Mouse (Mus musculus) spleen, embryonic (tissue): Measurements from ENCODE around the gene Usp18.

Source experiments
- CTCF ChIA-PET: fragments of 350-600 bp; sonication (Branson Sonifier 250); formaldehyde crosslinking; loops from one replicate; lab custom pipeline; 2022; lab: Charles Lee

The Usp18 gene

DNA sequence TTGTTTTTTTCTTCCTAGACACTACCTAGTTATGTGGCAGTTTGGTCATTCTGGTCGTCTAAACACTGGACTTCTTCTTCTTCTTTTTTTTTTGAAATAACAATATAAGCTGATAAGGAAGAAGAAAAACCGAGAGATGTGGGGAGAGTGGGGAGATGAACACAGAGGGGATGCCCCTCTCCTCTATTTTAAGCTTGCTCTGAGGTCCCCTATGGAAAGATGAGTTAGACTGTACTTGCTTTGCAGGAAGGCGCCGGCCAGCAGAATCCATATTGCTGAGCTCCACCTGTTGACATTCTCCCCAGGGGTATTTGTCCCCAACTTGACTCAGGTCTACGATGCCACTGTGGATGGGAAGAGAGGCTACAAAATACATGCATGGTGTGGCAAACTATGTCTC lies 21.6 kb upstream of the Usp18 start:
- CTCF ChIA-PET: no interaction called here

DNA sequence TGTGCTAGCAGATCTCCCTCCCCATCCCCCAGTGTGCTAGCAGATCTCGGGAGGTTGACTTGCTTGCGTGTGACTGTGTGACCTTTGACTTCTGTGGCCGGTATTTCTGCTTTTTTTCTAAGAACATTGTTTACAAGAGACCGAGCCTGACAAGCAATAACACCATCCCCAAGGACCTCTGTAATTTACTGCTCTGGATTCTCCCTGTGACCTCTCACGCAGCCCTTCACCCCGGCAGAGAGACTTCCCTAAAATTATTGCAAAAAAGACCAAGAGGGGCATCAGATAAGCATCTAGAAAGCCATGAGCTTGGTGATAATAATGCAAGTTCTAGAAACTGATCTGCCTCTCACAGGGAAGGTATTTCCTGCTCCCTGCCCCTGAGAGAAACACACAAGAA lies 20.7 kb upstream of the Usp18 start:
- CTCF ChIA-PET: no interaction called here

DNA sequence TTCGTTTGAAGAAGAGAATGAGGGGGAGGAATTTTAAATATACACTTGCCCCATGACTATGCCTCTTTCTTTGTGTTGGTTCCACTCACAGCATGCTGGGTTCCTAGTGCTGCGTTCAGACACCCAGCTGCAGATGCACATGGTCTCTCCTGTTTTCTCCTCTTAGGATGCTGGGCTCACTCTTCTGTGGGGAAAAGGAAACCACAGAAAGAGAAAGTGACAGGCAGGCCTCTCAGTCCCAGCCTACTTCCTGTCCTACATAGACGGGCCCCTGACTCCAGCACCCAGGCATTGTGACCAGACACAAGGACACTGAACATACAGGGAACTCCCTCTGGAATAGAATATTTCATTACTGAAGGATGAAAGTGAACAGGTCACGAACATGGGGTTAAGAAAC lies 19.7 kb upstream of the Usp18 start:
- CTCF ChIA-PET: no interaction called here

DNA sequence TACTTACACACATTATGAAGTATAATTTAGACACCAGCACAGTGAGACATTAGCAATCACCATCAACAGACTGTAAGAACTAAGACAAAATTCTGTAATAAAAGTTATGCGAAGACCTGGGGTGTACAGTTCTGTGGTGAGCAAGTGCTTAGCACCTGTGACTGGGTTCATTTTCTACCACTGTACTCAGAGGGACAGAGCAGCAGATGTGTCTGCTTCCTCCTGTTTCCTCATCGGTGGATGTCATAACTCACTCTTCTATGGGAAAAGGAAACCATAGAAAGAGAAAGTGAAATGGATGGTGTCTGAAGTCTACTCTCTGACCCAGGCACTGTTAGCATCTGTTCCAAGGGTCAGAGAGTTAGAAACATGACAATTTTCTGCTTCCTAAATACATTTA lies 19.0 kb upstream of the Usp18 start:
- CTCF ChIA-PET: no interaction called here

DNA sequence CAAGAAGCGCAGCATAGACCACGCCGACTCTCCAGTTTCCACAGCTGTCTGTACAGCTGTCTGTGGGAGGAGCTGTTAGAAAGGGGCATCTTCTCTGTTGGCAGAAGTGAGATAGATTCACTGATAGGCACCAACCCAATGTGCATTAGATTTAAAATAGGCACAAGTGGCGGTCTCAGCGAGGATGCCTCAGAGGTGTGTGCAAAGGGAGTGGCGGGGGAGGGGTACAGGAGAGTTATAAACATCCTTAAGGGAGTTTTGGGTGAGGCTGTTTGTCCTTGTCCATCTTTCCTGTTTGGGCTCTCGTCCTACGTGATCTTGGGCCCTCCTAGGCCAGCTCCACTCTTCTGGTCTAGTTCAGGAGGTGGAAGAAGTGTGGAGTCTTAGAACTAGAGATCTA lies 17.3 kb upstream of the Usp18 start:
- CTCF ChIA-PET: interaction anchor here (0.9 kb wide), 1 partner anchor 24 kb away, joined by 3 read pairs; no protein-coding TSS in a partner anchor

DNA sequence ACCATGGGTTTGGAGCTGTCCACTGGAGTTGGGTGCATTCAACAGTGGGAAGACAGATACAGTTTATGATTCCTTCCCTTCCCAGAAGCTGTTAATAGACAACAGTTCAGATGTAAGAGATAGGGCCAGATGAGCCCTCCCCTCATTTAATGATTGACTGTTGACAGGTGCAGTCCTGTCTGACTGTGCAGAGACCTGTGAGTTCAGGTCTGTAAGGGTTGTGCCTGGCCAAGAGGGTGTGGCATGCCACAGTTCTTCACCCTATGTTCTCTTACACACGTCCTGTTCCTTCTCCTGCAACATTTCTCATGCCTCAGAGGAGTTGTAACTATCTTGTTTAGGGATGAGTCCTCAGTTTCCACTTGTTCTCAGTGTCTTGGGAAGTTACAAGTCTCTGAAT lies 13.1 kb upstream of the Usp18 start:
- CTCF ChIA-PET: no interaction called here

DNA sequence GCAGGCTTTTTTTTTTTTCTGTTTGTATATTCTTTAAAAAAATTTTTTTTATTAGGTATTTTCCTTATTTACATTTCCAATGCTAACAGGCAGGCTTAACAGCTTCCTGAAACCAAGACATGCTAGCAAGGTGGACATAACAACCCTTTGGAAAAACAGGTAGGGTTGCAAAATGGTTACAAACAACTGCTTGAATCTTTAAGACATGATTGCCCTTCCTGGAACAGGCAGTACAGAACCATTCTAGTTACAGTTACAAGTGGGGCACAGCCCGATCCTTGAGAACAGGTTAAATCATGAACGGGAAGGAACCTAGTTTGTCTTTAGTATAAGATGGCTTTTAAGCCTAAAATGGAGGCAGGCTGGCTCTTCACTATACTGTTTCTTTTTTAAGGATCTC lies 9.3 kb upstream of the Usp18 start:
- CTCF ChIA-PET: interaction anchor here (0.6 kb wide), 1 partner anchor 44 kb away, joined by 7 read pairs; no protein-coding TSS in a partner anchor

DNA sequence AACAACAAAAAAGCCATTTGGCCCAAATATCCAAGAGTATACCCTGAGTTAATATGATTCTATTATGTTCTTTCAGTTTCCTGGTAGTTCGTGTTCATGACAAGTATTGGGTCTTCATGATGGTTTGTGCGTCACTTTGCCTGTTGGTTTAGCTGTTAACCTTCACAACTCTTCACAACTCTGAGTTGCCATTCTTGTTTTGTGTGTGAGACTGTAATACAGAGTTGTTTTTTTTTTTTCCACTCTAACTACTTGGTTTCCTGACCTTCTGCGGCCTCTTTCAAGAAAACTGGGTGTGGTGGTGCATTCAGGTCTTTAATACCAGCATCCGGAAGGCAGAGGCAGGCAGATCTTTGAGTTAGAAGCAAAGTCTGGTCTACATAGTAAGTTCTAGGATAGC lies 7.5 kb upstream of the Usp18 start:
- CTCF ChIA-PET: interaction anchor here (0.7 kb wide), 1 partner anchor 906 kb away, joined by 3 read pairs; no protein-coding TSS in a partner anchor

DNA sequence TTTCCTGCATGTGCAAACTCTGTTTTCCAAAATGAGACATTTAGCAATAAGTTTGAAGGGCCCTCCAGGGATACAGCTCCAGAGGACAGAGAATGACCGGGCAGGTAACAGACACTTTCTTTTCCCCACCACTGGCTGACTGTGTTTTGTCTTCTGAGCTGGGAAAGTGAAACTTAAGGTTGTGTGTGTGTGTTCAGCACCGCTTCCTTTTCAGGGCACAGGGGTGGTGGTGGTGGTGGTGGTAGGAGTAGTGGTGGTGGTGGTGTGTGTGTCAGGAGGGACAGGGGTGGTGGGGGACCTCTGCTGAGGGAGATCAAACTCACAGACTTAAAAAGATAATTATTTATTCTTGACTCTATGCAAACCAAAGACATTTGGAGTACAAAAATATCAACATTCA lies 3.9 kb upstream of the Usp18 start:
- CTCF ChIA-PET: no interaction called here

DNA sequence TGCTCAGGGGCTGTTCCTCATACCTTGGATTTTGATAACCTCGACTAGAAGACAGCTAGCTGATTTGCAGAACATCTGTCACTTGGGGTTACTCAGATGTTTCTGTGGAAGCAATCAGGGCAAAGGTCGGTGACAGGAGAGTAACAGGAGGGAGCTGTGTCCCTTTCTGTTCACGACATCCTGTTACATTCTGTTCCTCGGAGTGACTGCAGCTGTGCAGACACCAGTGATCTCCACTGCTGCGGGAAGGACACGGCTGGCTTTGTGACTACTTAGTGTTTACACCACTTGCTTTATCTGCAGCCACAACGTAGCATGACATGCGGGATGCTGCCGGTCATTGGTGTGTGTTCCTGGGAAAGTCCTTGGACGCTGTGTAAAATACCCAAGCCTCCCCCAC lies 2.5 kb upstream of the Usp18 start:
- CTCF ChIA-PET: interaction anchor here (0.8 kb wide), 1 partner anchor 28 kb away, joined by 3 read pairs; no protein-coding TSS in a partner anchor

DNA sequence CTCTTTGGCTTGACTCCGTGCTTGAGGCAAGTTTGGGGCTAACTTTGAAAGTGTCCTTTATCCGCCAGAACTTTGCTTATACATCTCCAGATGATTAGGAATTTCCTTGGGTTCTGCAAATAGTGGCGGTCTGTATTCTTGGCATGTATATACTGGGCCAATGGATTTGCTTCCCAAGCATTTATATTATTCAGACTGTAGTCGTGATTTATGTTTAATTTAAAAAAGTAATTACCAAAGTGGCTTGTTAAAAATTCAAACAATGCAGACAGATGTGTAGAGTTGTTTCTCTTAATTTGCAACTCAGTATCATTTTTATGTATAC lies 293 bp downstream of the Usp18 start:
- CTCF ChIA-PET: no interaction called here

DNA sequence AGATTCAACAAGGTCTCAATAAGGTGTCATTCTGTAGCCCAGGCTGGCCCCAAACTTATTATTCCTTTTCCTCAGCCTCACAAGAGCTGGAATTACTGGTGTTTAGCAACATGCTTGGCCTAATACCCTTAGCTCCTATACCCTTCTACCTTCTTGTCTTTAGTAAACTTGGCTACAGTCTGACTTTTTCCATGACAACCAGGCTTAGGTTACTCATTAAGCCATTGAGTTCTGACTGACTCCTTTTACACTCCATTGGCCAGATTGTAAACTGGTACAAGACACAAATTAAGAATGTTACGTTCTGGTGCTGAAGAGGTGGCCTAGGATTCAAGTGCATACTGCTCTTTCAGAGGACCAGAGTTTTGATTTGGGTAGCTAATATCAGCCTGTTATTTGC lies 4.7 kb downstream of the Usp18 start:
- CTCF ChIA-PET: no interaction called here

DNA sequence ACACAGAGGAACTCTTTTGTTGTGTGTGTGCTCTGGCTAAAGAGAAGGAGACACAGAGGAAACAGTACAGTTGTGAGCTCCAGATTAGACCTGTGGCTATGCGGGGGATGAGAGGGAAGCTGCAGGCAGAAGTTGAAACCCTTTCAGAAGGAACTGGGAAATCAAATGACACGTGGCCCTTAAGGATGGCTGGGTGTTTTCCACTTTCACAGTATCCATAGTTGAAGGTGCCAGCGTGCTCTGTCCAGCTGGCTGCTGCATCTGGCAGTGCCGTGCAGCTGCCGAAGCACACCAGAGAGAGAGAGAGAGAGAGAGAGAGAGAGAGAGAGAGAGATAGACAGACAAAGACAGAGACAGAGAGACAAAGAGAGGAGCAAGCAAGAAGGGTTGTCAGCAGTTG lies 5.5 kb downstream of the Usp18 start:
- CTCF ChIA-PET: no interaction called here

DNA sequence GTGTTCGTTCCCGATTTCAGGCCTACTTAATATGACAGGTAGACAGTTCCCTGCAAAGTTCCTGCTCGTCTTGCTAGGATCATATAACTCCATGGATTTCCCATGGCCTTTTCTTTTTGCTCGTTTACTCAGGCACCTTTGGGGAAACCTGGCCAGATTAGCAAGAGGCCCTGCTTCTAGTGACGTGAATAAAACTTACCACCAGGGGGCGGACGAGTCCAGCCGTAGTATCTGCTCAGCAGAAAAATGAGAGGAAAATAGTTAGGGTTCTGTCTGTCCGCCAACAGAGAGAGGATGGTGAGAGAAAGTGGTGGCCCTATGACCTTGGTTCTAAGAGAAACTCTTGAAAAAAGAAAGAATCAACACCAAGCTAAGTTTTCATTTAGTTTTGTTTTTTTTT lies 14.8 kb downstream of the Usp18 start:
- CTCF ChIA-PET: interaction anchor here (0.6 to 1.0 kb wide), 6 partner anchors 10 to 1257 kb away, joined by 3 to 5 read pairs (median 4); no protein-coding TSS in a partner anchor

DNA sequence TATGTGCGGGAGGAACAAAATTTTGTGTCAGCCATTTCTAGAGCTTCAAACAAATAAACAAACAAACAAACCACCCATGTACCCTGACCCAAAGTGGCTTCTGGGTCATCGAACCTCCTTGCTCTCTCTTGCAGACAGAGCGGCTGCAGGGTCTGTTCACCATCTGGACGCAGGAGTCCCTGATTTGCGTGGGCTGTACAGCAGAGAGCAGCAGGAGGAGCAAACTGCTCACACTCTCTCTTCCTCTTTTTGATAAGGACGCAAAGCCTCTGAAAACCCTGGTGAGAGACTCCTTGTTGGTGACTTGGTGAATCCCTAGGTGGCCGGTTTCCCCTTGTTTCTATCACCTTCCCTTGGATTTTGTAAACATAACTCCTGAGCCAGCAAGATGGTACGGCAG lies 15.5 kb downstream of the Usp18 start:
- CTCF ChIA-PET: interaction anchor here (0.9 kb wide), 1 partner anchor 12 kb away, joined by 3 read pairs; no protein-coding TSS in a partner anchor

DNA sequence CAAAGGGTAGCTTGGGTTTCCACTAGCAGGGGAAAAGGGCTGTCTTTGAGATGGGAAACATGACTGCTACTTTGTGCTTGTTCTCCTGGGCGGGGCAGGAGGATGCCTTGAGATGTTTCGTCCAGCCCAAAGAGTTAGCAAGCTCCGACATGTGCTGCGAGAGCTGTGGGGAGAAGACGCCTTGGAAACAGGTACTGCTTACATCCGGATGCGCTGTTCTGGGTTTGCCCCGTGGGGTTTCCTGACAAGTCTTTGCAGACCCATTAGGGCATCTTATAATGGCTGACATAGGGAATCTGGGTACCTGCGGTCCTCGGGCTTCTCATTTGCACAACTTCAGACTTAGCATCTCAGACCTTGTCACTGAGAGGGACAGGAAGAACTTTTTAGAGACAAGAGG lies 16.3 kb downstream of the Usp18 start:
- CTCF ChIA-PET: no interaction called here

DNA sequence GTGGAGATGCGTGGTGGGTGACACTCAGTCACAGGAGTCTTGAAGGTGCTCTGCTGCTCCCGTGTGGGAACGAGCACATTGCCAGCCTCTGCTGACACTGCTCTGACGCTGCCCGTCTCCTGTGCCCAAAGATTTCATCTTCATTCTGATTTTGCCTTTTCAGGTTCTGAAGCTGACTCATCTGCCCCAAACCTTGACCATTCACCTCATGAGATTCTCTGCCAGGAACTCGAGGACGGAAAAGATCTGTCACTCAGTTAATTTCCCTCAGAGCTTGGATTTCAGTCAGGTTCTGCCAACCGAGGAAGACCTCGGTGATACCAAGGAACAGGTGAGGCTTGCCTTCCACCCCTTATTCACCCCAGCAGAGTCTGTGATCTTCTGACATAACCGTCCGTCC lies 16.8 kb downstream of the Usp18 start:
- CTCF ChIA-PET: no interaction called here

DNA sequence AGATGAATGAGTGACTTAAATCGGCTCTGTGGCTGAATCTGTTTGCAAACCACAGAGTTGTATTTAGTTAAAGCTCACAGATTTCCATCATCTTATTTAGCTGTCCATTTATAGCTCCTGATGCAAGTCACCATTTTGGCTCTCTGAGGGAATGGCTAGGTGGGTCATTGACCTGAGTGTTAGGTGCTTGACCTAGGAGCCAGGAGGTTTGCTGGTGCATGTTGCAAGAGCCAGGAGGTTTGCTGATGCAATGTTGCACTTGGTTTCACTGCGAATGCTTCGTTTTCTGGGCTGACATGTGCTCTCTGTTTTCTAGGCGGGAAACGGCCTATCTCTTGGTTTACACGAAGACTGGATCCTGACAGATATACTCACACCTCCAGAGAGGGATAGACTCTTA lies 24.4 kb downstream of the Usp18 start:
- CTCF ChIA-PET: interaction anchor here (0.6 kb wide), 1 partner anchor 10 kb away, joined by 5 read pairs; no protein-coding TSS in a partner anchor

DNA sequence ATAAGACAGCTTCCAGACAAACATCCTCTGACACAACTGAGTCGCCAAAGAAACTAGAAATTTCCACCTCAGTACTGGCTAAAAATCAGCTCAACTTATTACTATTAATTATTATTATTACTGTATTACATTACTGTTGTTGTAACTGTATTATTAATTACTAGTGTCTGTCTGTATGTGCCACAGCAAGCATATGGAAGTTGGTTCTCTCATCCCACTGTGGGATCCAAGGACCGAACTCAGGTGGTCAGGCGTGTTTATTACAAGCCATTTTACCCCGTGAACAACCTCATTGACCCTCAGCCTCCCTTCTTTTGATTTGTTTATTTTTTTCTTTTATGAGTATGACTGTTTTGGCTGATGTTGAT lies 26.0 kb downstream of the Usp18 start:
- CTCF ChIA-PET: interaction anchor here (0.8 kb wide), 1 partner anchor 28 kb away, joined by 3 read pairs; no protein-coding TSS in a partner anchor

DNA sequence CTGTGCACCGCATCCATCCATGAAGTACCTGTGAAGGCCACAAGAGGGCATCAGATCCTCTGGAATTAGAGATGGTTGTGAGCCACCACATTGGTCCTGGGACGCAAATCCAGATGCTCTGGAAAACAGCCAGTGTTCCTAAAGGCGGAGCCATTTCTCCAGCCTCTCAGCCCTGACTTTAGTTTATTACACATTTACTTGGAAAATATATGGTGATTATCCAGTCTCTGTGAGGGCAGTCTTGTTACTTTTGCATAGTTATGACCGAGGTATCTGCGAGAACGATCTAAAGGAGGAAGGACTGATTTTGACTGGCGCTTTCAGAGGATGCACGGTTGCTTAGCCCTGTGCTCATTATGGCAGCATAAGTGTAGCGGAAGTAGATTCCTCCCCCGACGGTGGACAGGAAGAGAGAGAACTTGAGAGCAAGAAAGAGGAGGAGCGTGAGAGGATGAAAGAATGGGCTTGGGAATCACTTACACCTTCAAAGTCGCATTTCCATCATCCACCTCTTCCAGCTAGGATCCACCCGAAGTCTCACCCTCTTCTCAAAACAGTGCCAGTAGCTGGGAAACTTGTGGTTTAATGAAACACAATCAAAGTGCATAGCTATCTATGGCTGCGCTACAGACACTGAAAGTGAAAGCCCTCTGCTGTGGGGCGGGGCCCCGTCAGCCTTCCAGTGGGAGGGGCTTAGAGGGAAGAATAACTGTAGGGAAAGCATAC lies 26.5 kb downstream of the Usp18 start:
- CTCF ChIA-PET: interaction anchor here (0.5 to 0.8 kb wide), 2 partner anchors 29 to 49 kb away, joined by 3 read pairs; no protein-coding TSS in a partner anchor

DNA sequence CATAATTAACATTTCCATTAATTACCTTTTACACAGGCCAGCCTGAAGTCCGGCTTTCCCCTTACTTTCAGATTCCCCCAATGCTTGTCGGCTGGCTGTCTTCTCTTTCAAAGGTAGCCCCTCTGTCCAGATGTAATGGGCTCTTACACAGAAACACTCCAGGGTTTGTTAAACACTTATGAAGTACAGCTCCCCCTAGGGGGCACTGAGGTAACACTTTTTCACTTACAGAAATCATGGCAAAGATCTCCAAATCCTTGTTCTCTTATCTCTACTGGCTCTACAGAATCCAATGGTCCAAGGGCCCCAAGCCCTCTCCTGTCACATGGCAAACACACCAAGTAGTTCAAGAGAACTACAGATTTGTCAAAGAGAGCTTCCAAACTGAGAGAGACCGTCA lies 28.6 kb downstream of the Usp18 start:
- CTCF ChIA-PET: interaction anchor here (0.9 kb wide), 1 partner anchor 162 kb away, joined by 3 read pairs; no protein-coding TSS in a partner anchor

DNA sequence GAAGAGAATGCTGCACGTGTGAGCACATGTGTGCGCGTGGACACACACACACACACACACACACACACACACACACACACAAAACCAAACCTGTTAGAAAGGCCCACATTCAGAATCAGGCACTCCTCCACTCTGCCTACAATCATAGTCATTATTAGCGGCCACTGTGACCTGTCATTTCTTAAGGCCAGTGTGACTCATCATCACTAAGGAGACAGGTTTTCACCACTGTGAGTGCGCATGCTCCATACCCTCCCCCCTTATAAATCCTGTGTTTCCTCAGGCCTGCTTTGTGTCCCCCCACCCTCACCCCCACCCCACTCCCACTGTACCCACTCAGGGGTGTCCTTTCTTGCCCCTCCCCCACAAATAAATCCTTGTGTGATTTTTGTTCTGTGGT lies 38.4 kb downstream of the Usp18 start:
- CTCF ChIA-PET: no interaction called here

DNA sequence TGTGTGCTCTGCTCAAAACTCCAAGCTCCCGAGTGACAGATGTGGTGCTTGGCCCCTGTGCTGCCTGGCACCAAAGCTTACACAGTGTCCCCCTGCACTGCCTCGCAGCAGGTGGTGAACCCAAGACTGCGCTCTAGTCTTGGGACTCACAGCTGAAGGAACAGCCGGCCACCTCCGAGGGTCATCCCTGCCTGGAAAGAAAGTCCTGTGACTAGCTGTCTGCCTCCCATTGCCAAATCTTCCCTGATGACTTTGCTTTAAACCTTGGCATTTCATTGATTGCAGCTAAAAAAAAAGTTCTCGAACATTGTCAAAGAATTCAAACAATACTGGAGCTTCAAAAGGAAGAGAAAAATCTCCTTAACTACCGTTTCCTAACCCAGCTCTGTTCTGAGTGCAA lies 53.6 kb downstream of the Usp18 start:
- CTCF ChIA-PET: no interaction called here

DNA sequence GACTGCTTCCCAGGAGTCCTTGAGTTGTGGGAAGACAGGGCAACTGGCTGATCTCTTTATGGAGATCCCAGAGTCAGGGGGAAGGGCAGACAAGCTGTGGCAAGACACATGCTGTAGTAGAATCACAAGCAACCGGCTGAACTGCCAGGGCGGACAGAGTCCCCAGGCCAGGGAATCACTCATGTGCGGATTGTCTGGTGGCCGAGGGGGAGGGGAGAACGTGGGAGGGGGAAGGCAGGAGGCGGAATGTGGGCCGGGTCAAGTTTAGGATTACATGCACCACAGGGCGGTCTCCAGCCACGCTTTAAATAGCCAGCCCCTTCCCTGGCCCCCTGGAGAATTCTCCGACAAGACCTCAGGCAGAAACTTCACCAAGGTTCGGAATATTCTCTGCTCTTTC lies 54.2 kb downstream of the Usp18 start, which contains the start of gene Slc6a13:
Slc6a13 (plus strand) TSS at position 274 of the 400 bp plus-strand sequence.
- CTCF ChIA-PET: no interaction called here
